Mouse (Mus musculus): Measurements from ENCODE around the gene Oosp1. TPM values are rescaled to one million over a fixed set of nuclear protein-coding genes. Genes with fewer than 3 reads are reported as not detected.

The Oosp1 gene
- total and polyA plus RNA-seq, 2 experiments from 2014 or later: not detected

DNA sequence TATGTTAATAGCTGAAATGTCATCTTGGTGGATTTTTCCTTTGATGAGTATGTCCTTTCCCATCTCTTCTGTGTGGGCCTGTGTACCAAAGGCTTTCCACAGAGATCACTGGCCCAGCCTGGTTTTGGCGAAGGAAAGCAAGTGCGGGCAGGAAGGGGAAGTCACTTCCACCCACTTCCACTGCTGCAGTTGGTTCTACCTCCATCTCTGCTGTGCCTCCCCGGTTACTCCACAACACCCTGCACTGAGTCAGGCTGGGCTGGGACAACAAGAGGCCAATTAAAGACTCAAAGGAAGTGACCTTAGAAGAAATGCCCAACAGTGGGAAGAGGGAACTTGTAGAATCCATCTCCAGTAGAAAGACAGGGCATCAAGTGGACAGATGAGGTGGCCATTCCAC is 29.1 kb upstream of the Oosp1 start:
- ATAC-seq (no peak), DNase-seq (ENCODE audit: low spot score) (no peak)
- Histone ChIP-seq H3K4me1 (ENCODE audit: insufficient read depth, low read length) (no peaks in the 10 kb centered on the region), H3K4me3 (ENCODE audit: low read length) (no peak overlapping the region), H3K27ac (no peak overlapping the region), H3K9me3 (ENCODE audit: low read length) (no peaks in the 10 kb centered on the region), H3K9ac (replicated peaks; ENCODE audit: low read length) (no peak overlapping the region), H3K27me3 (ENCODE audit: insufficient read depth, low read length) (no peaks in the 10 kb centered on the region), H3K4me2 (ENCODE audit: low read depth, low read length) (no peak overlapping the region), H3K36me3 (ENCODE audit: insufficient read depth, low read length) (no peaks in the 10 kb centered on the region)
- 88% methylated on average over 3 of the region's 3 CpGs for WGBS
- TF ChIP-seq CTCF (IDR thresholded peaks at IDR 0.05; ENCODE audit: low read depth): no peak

- no peaks in the 10 kb centered on the region for H3K9me3 ChIP-seq (ENCODE audit: low read length)
- no peaks in the 10 kb centered on the region for H3K4me1 ChIP-seq (ENCODE audit: insufficient read depth, low read length)
- no peak overlapping the region for H3K27ac ChIP-seq
- H3K4me3 ChIP-seq (ENCODE audit: low read length): no peak overlapping the region
- WGBS: 85% methylated on average over 4 of the region's 4 CpGs
- no peaks in the 10 kb centered on the region for H3K36me3 ChIP-seq (ENCODE audit: insufficient read depth, low read length)
- H3K9ac ChIP-seq (replicated peaks; ENCODE audit: low read length): no peak overlapping the region
- DNase-seq (ENCODE audit: low spot score) (no peak), ATAC-seq (no peak)
- no peak for TF ChIP-seq CTCF (IDR thresholded peaks at IDR 0.05; ENCODE audit: low read depth)
- H3K27me3 ChIP-seq (ENCODE audit: insufficient read depth, low read length): no peaks in the 10 kb centered on the region
- no peak overlapping the region for H3K4me2 ChIP-seq (ENCODE audit: low read depth, low read length)
These were observed 21.5 kb upstream of the Oosp1 start for GRCm38 (mm10) chr19:11712451-11712850.

- no peak for TF ChIP-seq CTCF (IDR thresholded peaks at IDR 0.05; ENCODE audit: low read depth)
- DNase-seq (ENCODE audit: low spot score) (no peak), ATAC-seq (no peak)
- Histone ChIP-seq H3K4me2 (ENCODE audit: low read depth, low read length) (no peak overlapping the region), H3K27me3 (ENCODE audit: insufficient read depth, low read length) (no peaks in the 10 kb centered on the region), H3K9me3 (ENCODE audit: low read length) (no peaks in the 10 kb centered on the region), H3K4me3 (ENCODE audit: low read length) (no peak overlapping the region), H3K4me1 (ENCODE audit: insufficient read depth, low read length) (no peaks in the 10 kb centered on the region), H3K36me3 (ENCODE audit: insufficient read depth, low read length) (no peaks in the 10 kb centered on the region), H3K27ac (no peak overlapping the region), H3K9ac (replicated peaks; ENCODE audit: low read length) (no peak overlapping the region)
- WGBS: 94% methylated on average over 6 of the region's 6 CpGs
These were observed 7.4 kb upstream of the Oosp1 start for GRCm38 (mm10) chr19:11698342-11698741.

DNA sequence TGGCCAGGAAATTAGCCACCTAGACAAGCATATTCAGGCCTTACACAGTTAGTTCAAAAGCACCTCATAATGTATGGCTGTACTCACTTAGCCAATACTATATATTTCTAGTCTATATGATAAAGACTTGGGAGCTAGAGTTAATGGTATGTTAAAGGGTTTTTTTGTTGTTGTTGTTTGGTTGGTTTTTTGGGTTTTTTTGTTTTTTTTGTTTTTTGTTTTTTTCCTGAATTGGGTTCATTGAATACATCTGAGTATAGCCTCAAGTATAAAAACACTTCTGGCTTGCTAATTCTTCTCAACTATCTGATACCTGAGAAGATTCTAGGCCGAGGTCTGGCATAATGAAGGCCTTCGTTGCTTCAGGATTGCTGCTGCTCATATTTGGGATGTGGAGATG is 5.8 kb upstream of the Oosp1 start, which contains the start of gene Oosp3:
Gene Oosp3 (plus strand): TSS at position 301 of the 400 bp plus-strand sequence.
- WGBS: 84% methylated on average over 2 of the region's 2 CpGs
- DNase-seq (ENCODE audit: low spot score): no peak
- Histone ChIP-seq H3K4me1 (ENCODE audit: insufficient read depth, low read length) (no peaks in the 10 kb centered on the region), H3K9ac (replicated peaks; ENCODE audit: low read length) (no peak within 1 kb of the TSS), H3K4me2 (ENCODE audit: low read depth, low read length) (no peak within 1 kb of the TSS), H3K27ac (no peak within 1 kb of the TSS), H3K4me3 (ENCODE audit: low read length) (no peak within 1 kb of the TSS), H3K27me3 (ENCODE audit: insufficient read depth, low read length) (no peaks in the 10 kb centered on the region), H3K36me3 (ENCODE audit: insufficient read depth, low read length) (no peaks in the 10 kb centered on the region), H3K9me3 (ENCODE audit: low read length) (no peaks in the 10 kb centered on the region)
- TF ChIP-seq CTCF (IDR thresholded peaks at IDR 0.05; ENCODE audit: low read depth): no peak
- ATAC-seq: no peak

GRCm38 (mm10) chr19:11691454-11691853 is 504 bp upstream of the Oosp1 start:
- Histone ChIP-seq H3K4me2 (ENCODE audit: low read depth, low read length) (no peak overlapping the region), H3K9ac (replicated peaks; ENCODE audit: low read length) (no peak overlapping the region), H3K27ac (no peak overlapping the region), H3K9me3 (ENCODE audit: low read length) (no peaks in the 10 kb centered on the region), H3K4me1 (ENCODE audit: insufficient read depth, low read length) (no peaks in the 10 kb centered on the region), H3K27me3 (ENCODE audit: insufficient read depth, low read length) (no peaks in the 10 kb centered on the region), H3K4me3 (ENCODE audit: low read length) (no peak overlapping the region), H3K36me3 (ENCODE audit: insufficient read depth, low read length) (no peaks in the 10 kb centered on the region)
- DNase-seq (ENCODE audit: low spot score) (no peak), ATAC-seq (no peak)
- TF ChIP-seq CTCF (IDR thresholded peaks at IDR 0.05; ENCODE audit: low read depth): no peak
- 57% methylated on average over 1 of the region's 1 CpGs for WGBS

- DNase-seq (ENCODE audit: low spot score): no peak
- H3K36me3 ChIP-seq (ENCODE audit: insufficient read depth, low read length): no peaks in the 10 kb centered on the region
- no peak for ATAC-seq
- H3K27me3 ChIP-seq (ENCODE audit: insufficient read depth, low read length): no peaks in the 10 kb centered on the region
- H3K4me2 ChIP-seq (ENCODE audit: low read depth, low read length): no peak overlapping the region
- no peak overlapping the region for H3K9ac ChIP-seq (replicated peaks; ENCODE audit: low read length)
- H3K9me3 ChIP-seq (ENCODE audit: low read length): no peaks in the 10 kb centered on the region
- no peak for TF ChIP-seq CTCF (IDR thresholded peaks at IDR 0.05; ENCODE audit: low read depth)
- H3K4me1 ChIP-seq (ENCODE audit: insufficient read depth, low read length): no peaks in the 10 kb centered on the region
- H3K27ac ChIP-seq: no peak overlapping the region
- no peak overlapping the region for H3K4me3 ChIP-seq (ENCODE audit: low read length)
These were observed 29.4 kb downstream of the Oosp1 start for GRCm38 (mm10) chr19:11661562-11661961.

- H3K4me1 ChIP-seq (ENCODE audit: insufficient read depth, low read length): no peaks in the 10 kb centered on the region
- WGBS: 94% methylated on average over 5 of the region's 5 CpGs
- H3K4me2 ChIP-seq (ENCODE audit: low read depth, low read length): no peak within 1 kb of the TSS
- H3K27me3 ChIP-seq (ENCODE audit: insufficient read depth, low read length): no peaks in the 10 kb centered on the region
- DNase-seq (ENCODE audit: low spot score) (no peak), ATAC-seq (no peak)
- no peak within 1 kb of the TSS for H3K9ac ChIP-seq (replicated peaks; ENCODE audit: low read length)
- H3K4me3 ChIP-seq (ENCODE audit: low read length): no peak within 1 kb of the TSS
- no peak within 1 kb of the TSS for H3K27ac ChIP-seq
- H3K36me3 ChIP-seq (ENCODE audit: insufficient read depth, low read length): no peaks in the 10 kb centered on the region
- H3K9me3 ChIP-seq (ENCODE audit: low read length): no peaks in the 10 kb centered on the region
- TF ChIP-seq CTCF (IDR thresholded peaks at IDR 0.05; ENCODE audit: low read depth): no peak
These were observed 30.5 kb downstream of the Oosp1 start, which contains the start of gene Oosp2 for GRCm38 (mm10) chr19:11660459-11660858. TSS of gene Oosp2 (minus strand) at chr19:11660559.
